Mouse (Mus musculus): ENCODE measurements at regions not wholly inside any gene's neighbourhood (a gene's known extent, or its start where the extent isn't known, plus 50 kb on each side); places are given as distances from the start of the nearest gene placed in this dataset.

GRCm38 (mm10) chr2:138048341-138048740, 208.0 kb upstream of the Btbd3 start:
- TF ChIP-seq POLR2A (IDR thresholded peaks at IDR 0.05; ENCODE audit: low read depth, low read length), result no peak
- TF ChIP-seq CTCF (IDR thresholded peaks at IDR 0.05; ENCODE audit: extremely low read depth, insufficient read length, insufficient replicate concordance, low read depth, low read length), result no peak
